Mouse (Mus musculus) MEL (cell line): ENCODE measurements at regions not wholly inside any gene's neighbourhood (a gene's known extent, or its start where the extent isn't known, plus 50 kb on each side); places are given as distances from the start of the nearest gene placed in this dataset.

Experiments used
- MYC ChIP-seq: IDR thresholded peaks from 2 replicates; pipeline ENCODE4 v1.6.1; 2011; ENCODE audit warnings: low read depth, mild to moderate bottlenecking, low read length, improper control_type of control experiment, moderate library complexity
- NRF1 ChIP-seq: IDR thresholded peaks from 2 replicates; pipeline ENCODE4 v1.6.1; 2014; ENCODE audit warnings: low read depth, mild to moderate bottlenecking, inconsistent platforms, low read length, improper control_type of control experiment, moderate library complexity; ENCODE audit not compliant: poor library complexity, insufficient read depth, severe bottlenecking
- POLR2A ChIP-seq, 2 experiments: IDR thresholded peaks; 2 replicates each; pipeline ENCODE4 v1.6.1; 2011 to 2012; ENCODE audit warnings: low read length in 2 of 2, mild to moderate bottlenecking in 2 of 2, control low read depth in 1 of 2, improper control_type of control experiment in 1 of 2, low read depth in 1 of 2, moderate library complexity in 1 of 2; ENCODE audit not compliant: control insufficient read depth in 1 of 2, insufficient read depth in 1 of 2, poor library complexity in 1 of 2
- USF2 ChIP-seq, 2 experiments: IDR thresholded peaks; 2 replicates each; pipeline ENCODE4 v1.6.1; 2011 to 2012; ENCODE audit warnings: improper control_type of control experiment in 2 of 2, low read length in 2 of 2, borderline replicate concordance in 1 of 2, inconsistent platforms in 1 of 2, low read depth in 1 of 2, mild to moderate bottlenecking in 1 of 2; ENCODE audit not compliant: insufficient read depth in 1 of 2

GRCm38 (mm10) chr2:131698008-131698965 lies 136.2 kb upstream of the Adra1d start:
- no peak for TF ChIP-seq NRF1
- no peak for TF ChIP-seq USF2 (IDR thresholded peaks at IDR 0.05; ENCODE audit: borderline replicate concordance in 1 of 2, insufficient read depth in 1 of 2, low read depth in 1 of 2, low read length in 2 of 2)
- no peak for TF ChIP-seq MYC
- no peak for TF ChIP-seq POLR2A (IDR thresholded peaks at IDR 0.05; ENCODE audit: control insufficient read depth in 1 of 2, insufficient read depth in 1 of 2, low read depth in 1 of 2, low read length in 2 of 2, poor library complexity in 1 of 2)
